Mouse (Mus musculus): ENCODE results near the gene Rflnb.

DNA sequence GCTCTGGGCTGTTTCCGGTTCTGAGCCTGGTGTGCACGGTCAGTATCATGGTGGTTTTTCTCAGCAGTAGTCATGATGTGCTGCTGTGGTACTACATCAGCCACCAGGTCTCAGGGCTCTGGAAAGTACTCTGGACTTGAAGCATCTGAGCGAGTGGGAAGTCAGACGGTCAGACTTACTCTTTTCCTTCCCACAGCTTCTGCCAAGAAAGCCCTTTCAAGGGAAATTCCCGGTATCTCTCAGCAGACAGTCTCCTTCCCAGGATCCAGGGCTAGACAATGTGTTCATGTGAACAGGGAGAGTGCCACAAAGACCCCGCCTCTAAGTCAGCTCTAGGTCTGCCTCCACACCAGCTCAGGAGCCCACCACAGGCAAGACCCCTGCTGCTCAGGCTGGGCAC lies 17.8 kb upstream of the Rflnb start:
- TF ChIP-seq POLR2A (IDR thresholded peaks at IDR 0.05; ENCODE audit: low read depth, low read length) = no peak
- no peak for TF ChIP-seq CTCF (IDR thresholded peaks at IDR 0.05; ENCODE audit: extremely low read depth, insufficient read length, insufficient replicate concordance, low read depth, low read length)

All from small intestine, adult 2 months (tissue).